Mouse (Mus musculus) megakaryocyte, embryonic 14.5 days (primary cell): ENCODE measurements around the gene 9330159F19Rik.

Experiments
- FLI1 ChIP-seq: IDR thresholded peaks from 2 replicates; pipeline ENCODE4 v1.6.1; 2012; ENCODE audit warnings: low read length, inconsistent platforms, mixed read lengths
- GATA1 ChIP-seq: IDR thresholded peaks from 3 replicates; pipeline ENCODE4 v1.6.1; 2012; ENCODE audit warnings: mixed read lengths, low read length, inconsistent platforms, borderline replicate concordance

- TF ChIP-seq GATA1 = no peak
- no peak for TF ChIP-seq FLI1
These were observed 37.6 kb upstream of the 9330159F19Rik start for GRCm38 (mm10) chr10:29173778-29174177.
